Mouse (Mus musculus) liver, postnatal 0 days (tissue): ENCODE data around the gene Syde1.

Experiments used
- CTCF ChIP-seq: sonication (generic); IDR thresholded peaks from 2 replicates; pipeline ENCODE4 v1.5.1; 2016; ENCODE audit warnings: antibody characterized with exemption, low read depth
- EP300 ChIP-seq: IDR thresholded peaks from 2 replicates; pipeline ENCODE4 v1.6.1; 2016; ENCODE audit warnings: antibody characterized with exemption, low read depth, mild to moderate bottlenecking

- TF ChIP-seq CTCF, result no peak
- TF ChIP-seq EP300, result no peak
Measured at GRCm38 (mm10) chr10:78570416-78570815, 21.3 kb downstream of the Syde1 start.
